Mouse (Mus musculus) regulatory T cell (primary cell): ENCODE measurements around the gene Pde4c.

Experiments used
- in situ Hi-C: fragments of 300-600 bp; cut with MboI, MseI; formaldehyde crosslinking; loops from one replicate; pipeline ENCODE4 v1.15.1; 2025; ENCODE audit warnings: high pct_unique_total_duplicates

The Pde4c gene

DNA sequence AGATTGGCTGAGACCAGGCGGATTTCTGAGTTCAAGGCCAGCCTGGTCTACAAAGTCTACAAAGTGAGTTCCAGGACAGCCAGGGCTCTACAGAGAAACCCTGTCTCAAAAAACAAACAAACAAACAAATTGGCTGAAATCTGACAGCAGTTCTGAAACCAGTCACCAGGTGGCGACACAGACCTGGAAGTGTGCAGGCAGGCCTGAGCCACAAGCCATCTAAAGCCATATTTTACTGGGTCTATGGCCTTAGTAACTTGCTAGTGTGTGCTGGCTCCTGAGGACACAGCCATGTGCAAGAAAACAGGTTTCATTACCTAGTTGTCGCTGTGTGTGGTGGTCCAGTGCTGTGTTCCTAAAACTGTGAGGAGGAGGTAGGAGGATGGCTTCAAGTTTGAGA lies 2.8 kb upstream of the Pde4c start:
- in situ Hi-C loops = no loop called here

DNA sequence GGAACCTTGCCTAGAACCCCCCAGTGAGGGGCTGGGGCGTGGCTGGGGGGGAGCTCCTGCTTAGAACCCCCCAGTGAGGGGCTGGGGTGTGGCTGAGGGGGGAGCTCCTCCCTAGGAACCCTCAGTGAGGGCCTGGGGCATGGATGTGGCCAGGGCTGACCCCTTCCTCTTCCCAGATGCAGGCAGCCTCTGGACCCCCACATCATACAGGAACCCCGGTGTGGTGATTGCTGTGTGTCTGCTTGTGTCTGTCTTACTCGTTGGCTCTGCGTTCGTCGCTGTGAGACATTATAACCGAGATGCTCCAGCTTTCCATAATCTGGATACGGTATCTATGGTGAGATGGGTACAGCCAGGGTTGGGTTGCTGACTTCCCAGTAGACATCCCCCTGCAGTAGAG lies 1.9 kb upstream of the Pde4c start:
- in situ Hi-C loops = no loop called here

- in situ Hi-C loops = no loop called here
Measured at GRCm38 (mm10) chr8:70724216-70724615, 696 bp downstream of the Pde4c start.

- in situ Hi-C loops = no loop called here
Measured at GRCm38 (mm10) chr8:70725792-70726447, 2.4 kb downstream of the Pde4c start.

DNA sequence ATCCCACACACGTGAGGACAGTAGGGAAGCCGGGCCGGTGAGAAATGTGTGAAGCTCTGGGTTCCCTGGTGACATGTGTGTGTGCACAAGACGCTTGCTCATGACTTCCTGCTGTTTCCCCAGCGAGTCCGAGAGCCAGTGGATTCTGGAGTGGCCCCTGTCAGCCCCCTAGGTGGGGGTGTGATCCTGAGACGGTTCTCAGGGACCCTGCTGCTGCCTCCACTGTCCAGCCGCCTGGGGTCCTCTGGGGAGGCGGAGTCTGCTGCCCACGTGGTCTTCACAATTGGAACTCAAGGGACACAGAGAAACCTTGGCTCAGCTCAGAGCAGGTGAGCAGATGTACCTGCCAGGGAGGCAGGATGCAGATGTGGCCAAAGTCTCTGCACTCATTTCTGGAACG lies 3.2 kb downstream of the Pde4c start:
- in situ Hi-C loops = no loop called here

DNA sequence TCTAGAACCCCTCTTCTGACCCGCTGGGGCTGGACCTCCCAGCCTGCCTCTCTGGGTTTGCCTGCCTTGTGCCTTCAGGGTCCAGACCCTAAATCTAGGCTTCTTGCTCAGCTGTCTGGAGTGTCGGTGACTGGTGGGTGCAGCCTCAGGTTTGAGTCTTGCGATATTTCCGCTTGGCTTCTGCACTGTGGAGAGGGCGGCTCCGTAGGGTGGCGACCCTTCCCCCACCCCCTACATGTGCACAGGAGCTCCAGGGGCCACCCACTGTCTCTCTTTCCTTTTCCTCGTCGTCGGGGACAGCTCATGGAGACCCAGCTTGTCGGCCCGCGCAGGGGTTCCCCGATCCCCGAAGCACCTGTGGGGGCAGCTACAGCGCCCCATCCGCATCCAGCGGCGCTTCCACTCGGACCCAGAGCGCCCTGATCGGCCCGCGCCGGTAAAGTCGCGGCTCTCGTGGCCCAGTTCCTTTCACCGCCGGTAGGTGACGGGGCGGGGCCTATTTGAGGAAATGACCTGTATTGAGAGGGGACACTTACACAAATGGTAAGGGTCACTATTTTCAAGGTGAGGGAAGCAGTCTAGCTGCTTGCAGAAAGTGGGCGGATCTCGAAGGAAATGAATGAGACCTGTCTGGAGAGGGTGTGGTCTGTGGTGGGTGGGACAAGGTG lies 6.4 kb downstream of the Pde4c start:
- in situ Hi-C loops = no loop called here

DNA sequence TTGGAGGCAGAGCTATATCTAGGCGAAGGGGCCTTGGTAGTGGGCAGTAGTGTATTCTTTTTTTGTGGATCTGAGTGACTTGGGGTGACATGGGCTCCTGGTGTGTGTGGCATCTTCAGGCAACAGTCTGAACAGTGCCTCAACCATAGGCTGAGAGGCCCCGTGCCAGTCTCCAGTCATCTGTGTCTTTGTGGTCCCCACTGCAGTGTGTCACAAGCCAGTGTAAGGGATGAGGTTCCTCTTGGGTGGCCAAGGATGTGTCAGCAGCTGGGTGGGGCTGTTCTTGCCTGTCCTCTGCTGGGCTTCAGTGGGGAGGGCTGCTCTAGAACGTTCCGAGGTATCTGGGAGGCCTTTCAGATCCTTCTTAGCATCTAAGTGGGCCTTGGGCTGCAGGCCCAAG lies 7.4 kb downstream of the Pde4c start:
- in situ Hi-C loops = no loop called here

GRCm38 (mm10) chr8:70737705-70738104 lies 14.2 kb downstream of the Pde4c start:
- in situ Hi-C loops = no loop called here

DNA sequence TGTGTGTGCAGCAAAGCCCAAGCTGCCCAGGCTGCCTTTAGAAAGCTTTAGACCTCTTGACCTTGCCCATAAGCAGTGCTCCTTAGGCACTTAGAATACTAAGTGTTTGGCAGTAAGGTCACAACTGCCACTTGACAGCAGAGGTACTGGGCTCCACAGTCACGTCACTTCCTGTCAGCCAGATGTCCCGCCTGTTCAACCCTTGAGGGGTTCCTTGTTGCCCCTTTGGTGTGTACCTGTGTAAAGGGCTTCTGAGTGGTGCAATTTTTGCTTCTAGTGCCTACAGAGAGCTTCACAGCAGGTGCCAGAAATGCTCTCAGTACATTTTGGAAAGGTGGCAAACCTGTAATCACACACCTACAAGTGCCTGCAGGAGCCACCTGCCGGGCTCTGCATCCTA lies 14.7 kb downstream of the Pde4c start:
- in situ Hi-C loops = no loop called here

DNA sequence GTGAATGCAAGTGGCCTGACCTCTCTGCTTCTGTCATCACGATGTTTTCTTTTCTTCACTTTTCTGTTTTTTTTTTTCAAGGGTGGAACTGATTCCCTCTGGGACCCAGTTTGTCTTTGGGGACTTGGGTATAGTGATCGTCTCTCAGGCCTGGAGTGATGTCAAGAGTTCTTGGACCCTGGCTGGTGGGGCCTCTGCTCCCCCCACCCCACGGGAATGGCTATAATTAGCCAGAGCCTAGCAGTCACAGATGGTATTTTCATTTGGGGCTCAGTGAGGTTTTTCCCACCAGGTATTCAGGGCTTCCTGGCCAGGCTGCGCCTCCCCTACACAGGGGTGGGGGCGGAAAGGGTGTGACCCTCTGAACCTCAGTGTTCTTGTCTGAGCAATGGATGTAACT lies 18.1 kb downstream of the Pde4c start:
- in situ Hi-C loops = no loop called here

- in situ Hi-C loops = no loop called here
Measured at GRCm38 (mm10) chr8:70742176-70742575, 18.7 kb downstream of the Pde4c start.

GRCm38 (mm10) chr8:70742981-70743655 lies 19.6 kb downstream of the Pde4c start:
- in situ Hi-C loops = no loop called here

DNA sequence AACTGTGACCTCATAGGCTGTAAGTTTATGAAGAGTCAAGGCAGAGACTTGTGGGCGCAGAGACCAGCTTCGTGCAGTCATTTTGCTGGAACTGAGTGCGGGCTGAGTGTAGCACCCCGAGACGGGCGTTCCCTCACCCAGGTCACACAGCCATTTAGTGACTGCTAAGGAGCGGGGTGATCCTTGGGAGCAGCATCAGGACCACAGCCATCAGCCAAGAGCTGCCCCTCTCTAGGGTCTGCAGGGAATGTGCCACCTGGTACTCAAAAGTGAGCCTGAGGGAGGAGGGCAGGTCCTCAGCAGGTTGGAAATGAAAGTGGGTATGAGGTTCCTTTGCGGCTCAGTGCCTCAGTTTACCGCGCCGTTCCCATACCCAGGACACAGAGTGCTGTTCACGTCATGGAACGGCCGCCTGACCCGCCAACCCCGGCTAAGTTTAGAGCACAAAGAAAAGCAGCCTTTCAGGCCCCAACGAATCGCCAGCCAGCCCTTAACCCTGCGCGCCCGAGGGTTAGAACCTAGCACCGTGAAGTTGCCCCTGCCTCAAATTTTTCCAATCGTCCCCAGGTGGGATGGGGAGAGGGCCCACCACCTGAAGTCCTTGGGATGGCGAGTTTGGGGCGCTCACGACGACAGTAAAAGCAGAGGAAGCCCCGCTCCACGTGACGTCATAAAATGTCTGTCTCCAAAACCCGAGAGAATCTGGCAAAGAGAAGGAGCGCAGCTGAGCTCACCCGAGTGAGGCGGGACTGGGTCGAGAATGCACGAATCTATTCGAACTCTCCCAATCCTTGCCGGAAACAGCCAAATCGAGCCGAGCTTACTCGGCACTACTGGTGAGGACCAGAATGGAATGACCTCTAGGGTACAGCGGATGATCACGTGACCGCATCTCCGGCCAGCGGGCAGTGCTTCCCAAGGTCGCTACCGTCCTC lies 20.4 kb downstream of the Pde4c start:
- in situ Hi-C loops = no loop called here

GRCm38 (mm10) chr8:70744806-70745205 lies 21.3 kb downstream of the Pde4c start:
- in situ Hi-C loops = loop anchor here (5.0 kb wide), 1 partner anchor 33 kb away; no protein-coding TSS in a partner anchor

DNA sequence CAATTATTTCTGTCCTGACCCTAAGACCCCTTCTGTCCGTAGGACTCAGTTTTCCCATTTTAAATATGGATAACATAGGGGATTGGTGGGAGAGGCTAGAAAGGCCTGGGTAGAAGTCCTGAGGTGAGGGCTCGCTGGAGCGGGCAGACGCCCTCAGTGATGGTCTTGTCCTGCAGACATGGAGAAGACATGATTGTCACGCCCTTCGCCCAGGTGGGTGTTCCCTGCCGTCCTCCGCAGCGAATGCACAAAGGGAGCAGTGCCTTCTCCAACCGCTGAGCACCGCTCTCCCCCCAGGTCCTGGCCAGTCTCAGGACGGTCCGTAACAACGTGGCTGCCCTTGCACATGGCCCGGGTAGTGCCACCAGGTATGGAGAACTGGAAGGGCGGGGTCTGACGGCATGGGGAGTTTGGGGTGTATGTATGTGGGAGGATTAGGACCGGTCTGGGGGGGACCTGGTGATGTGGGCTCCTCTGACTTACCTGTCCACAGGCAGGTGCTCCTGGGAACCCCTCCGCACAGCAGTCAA lies 22.2 kb downstream of the Pde4c start:
- in situ Hi-C loops = loop anchor here (5.0 kb wide), 1 partner anchor 33 kb away; no protein-coding TSS in a partner anchor

GRCm38 (mm10) chr8:70746676-70747075 lies 23.2 kb downstream of the Pde4c start:
- in situ Hi-C loops = loop anchor here (5.0 kb wide), 1 partner anchor 34 kb away; no protein-coding TSS in a partner anchor

DNA sequence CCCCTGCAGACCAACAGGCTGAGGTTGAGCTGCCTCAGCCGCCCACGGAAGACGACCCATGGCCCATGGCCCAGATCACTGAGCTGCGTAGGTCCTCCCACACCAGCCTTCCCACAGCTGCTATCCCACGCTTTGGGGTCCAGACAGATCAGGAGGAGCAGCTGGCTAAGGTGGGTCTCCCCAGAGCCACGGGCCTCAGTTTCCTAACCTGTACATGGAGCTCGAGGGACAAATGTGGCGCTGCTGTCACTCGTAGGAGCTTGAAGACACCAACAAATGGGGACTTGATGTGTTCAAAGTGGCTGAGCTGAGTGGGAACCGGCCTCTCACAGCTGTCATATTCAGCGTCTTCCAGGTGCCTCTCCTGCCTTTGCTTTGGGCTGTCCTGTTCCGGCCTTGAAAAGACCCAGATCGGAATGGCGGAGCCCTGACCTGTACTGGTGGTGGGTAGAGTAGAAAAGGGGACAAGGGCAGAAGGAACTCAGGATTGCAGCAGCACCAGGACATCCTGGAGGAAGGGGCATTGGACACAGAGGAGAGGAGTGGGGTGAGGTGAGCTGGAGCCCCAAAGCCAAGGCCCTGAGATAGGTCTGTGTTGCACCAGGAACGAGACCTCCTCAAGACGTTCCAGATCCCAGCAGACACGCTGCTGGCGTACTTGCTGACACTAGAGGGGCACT lies 23.8 kb downstream of the Pde4c start:
- in situ Hi-C loops = loop anchor here (5.0 kb wide), 1 partner anchor 35 kb away; no protein-coding TSS in a partner anchor

DNA sequence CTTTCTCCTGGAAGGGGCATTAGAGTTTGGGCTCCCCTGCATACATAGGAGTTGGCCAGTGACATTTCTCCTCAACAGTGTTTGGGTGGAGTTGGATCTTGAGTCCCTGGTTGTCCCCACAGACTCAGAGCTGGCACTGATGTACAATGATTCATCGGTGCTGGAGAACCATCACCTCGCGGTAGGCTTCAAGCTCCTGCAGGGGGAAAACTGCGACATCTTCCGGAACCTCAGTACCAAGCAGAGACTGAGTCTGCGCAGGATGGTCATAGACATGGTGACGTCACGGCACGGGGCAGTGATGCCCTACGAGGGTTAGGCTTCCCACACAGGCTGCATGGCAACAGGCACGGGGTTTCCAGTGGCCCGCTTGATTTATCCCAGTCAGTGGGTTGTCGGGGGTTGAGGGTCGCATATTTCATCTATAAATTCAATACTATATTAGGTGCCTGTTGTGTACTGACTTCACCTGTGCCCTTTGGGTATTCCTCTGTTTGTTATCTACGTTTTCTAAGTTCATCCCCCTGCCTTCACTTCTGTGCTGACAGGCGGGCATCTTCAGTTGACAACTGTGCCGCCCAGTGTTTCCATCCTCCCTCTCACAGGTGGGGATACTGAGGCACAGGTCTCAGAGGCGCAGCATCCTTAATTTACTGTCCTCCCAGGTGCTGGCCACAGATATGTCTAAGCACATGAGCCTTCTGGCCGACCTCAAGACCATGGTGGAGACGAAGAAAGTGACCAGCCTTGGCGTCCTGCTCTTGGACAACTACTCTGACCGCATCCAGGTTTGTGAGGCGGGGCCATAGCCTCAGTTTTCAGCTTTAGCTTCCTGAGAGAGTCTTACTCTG lies 25.0 kb downstream of the Pde4c start:
- in situ Hi-C loops = loop anchor here (5.0 kb wide), 1 partner anchor 36 kb away; no protein-coding TSS in a partner anchor

DNA sequence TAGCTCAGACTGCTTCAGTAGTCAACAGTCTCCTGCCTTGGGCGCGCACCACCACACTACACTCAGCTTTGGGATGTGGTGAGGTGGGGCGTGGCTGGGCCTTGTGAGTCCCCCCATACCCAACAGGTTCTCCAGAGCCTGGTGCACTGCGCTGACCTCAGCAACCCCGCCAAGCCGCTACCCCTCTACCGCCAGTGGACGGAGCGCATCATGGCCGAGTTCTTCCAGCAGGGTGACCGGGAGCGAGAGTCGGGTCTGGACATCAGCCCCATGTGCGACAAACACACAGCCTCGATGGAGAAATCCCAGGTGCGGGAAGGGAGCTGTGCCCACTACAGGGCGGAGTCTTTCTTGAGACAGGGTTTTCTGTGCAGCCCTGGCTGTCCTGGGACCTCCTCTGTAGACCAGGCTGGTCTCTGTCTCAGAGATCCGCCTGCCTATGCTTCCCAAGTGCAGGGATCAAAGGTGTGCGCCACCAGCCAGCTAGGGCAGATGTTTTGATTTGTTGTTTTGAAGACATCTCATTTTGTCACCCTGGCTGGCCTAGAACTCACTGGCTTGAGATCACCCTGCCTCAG lies 25.7 kb downstream of the Pde4c start:
- in situ Hi-C loops = loop anchor here (5.0 kb wide), 1 partner anchor 37 kb away; no protein-coding TSS in a partner anchor
